30 mouse cellular contexts compared by ENCODE assay signal in genomic region chr19:44264226-44264625, GRCm38 (mm10). TPM values are rescaled to one million over a fixed set of nuclear protein-coding genes. Genes with fewer than 3 reads are reported as not detected.
DNase-seq lines count a peak whose midpoint lies in the region; ATAC-seq and TF ChIP-seq lines count a peak whose summit lies in the region.
"Had no signal": no experiment of that assay in that cellular context is flagged by ENCODE, and none has a peak within 500 bp of the region (broad histone marks: within the 10 kb centered on the region; RNA-seq: fewer than 3 reads in every experiment).

No protein-coding gene starts in this region.

- no peak for DNase-seq in forebrain, embryonic 10.5 days (ENCODE audit: extremely low spot score, low spot score)
- no peak for DNase-seq in forebrain, postnatal 0 days
- DNase-seq in stomach, postnatal 0 days (ENCODE audit: low spot score), result no peak
- DNase-seq in splenic B cell, adult 2 months (ENCODE audit: low read depth, low spot score), result peak; percentile 68
- DNase-seq in layer of hippocampus, postnatal 25 days (ENCODE audit: extremely low spot score in 1 of 2, low spot score in 1 of 2), result no peak
- no peak for DNase-seq in thymus, postnatal 36 days
- DNase-seq: adrenal gland, adult 2 months; adrenal gland, postnatal 36 days; cerebellum, adult 8-10 months; cerebellum, postnatal 36 days; gastrocnemius, adult 2 months; gastrocnemius, postnatal 36 days; heart, adult 2 months; heart, postnatal 10 days; kidney, adult 2 months; lung, adult 2 months; lung, postnatal 10 days; retina, postnatal 1 day; thymus, postnatal 14 days had no signal

- ATAC-seq in forebrain, postnatal 0 days, result no peak
- ATAC-seq in stomach, embryonic 15.5 days (ENCODE audit: insufficient read depth, low FRiP score, low read depth), result no peak
- ATAC-seq in stomach, postnatal 0 days (ENCODE audit: low FRiP score, low TSS enrichment), result no peak
- ATAC-seq: activated CD4-positive, CD25-positive, alpha-beta regulatory T cell, adult 4 months; forebrain, embryonic 14.5 days; hindbrain, embryonic 16.5 days; intestine, embryonic 15.5 days had no signal

- H3K4me3 ChIP-seq in forebrain, embryonic 10.5 days, result no peak overlapping the region
- H3K4me3 ChIP-seq in forebrain, postnatal 0 days (ENCODE audit: low read depth, low read length), result no peak overlapping the region
- no peak overlapping the region for H3K4me3 ChIP-seq in stomach, embryonic 15.5 days (replicated peaks)
- no peak overlapping the region for H3K4me3 ChIP-seq in stomach, postnatal 0 days (ENCODE audit: low read depth, low read length)
- no peak overlapping the region for H3K4me3 ChIP-seq in macrophage (ENCODE audit: inconsistent target)
- H3K4me3 ChIP-seq: gastrocnemius, adult 2 months; heart, adult 2 months; heart, embryonic 13.5 days; intestine, embryonic 15.5 days; limb, embryonic 12.5 days; midbrain, embryonic 12.5 days; neural tube, embryonic 15.5 days had no signal

- no peaks in the 10 kb centered on the region for H3K36me3 ChIP-seq in forebrain, embryonic 10.5 days (replicated peaks)
- H3K36me3 ChIP-seq in forebrain, postnatal 0 days (ENCODE audit: insufficient read depth), result no peaks in the 10 kb centered on the region
- H3K36me3 ChIP-seq in stomach, embryonic 15.5 days, result no peaks in the 10 kb centered on the region
- H3K36me3 ChIP-seq in stomach, postnatal 0 days (ENCODE audit: control insufficient read depth, insufficient read depth, low read length), result no peaks in the 10 kb centered on the region
- no peaks in the 10 kb centered on the region for H3K36me3 ChIP-seq in macrophage (ENCODE audit: inconsistent target)
- no peaks in the 10 kb centered on the region for H3K36me3 ChIP-seq in splenic B cell, adult 2 months (ENCODE audit: control insufficient read depth, insufficient read depth, low read length, poor library complexity, severe bottlenecking)
- H3K36me3 ChIP-seq: heart, embryonic 13.5 days; intestine, embryonic 15.5 days; limb, embryonic 12.5 days; midbrain, embryonic 12.5 days; neural tube, embryonic 15.5 days had no signal

- 0 out of 2 replicates have a peak overlapping the region, but pooled peaks have one; percentile 97 for H3K27ac ChIP-seq in forebrain, embryonic 10.5 days
- no peak overlapping the region for H3K27ac ChIP-seq in forebrain, postnatal 0 days (ENCODE audit: low read depth, low read length)
- H3K27ac ChIP-seq in stomach, embryonic 15.5 days, result 0 out of 2 replicates have a peak overlapping the region, but pooled peaks have one; percentile 9
- H3K27ac ChIP-seq in stomach, postnatal 0 days (replicated peaks), result no peak overlapping the region
- peak overlapping the region; percentile 82 for H3K27ac ChIP-seq in macrophage
- H3K27ac ChIP-seq: heart, adult 2 months; heart, embryonic 13.5 days; intestine, embryonic 15.5 days; kidney, postnatal 0 days; midbrain, embryonic 12.5 days; neural tube, embryonic 15.5 days had no signal

- 82% methylated on average over 9 of the region's 9 CpGs for WGBS in forebrain, embryonic 10.5 days
- WGBS in forebrain, postnatal 0 days, result 76% methylated on average over 9 of the region's 9 CpGs
- WGBS in stomach, embryonic 15.5 days, result 68% methylated on average over 9 of the region's 9 CpGs
- 65% methylated on average over 9 of the region's 9 CpGs for WGBS in stomach, postnatal 0 days
- WGBS in macrophage (ENCODE audit: missing documents), result 17% methylated on average over 9 of the region's 9 CpGs

- no peak overlapping the region for H3K4me2 ChIP-seq in forebrain, postnatal 0 days (ENCODE audit: low read depth)
- no peak overlapping the region for H3K4me2 ChIP-seq in stomach, embryonic 15.5 days
- H3K4me2 ChIP-seq in stomach, postnatal 0 days (replicated peaks; ENCODE audit: low read depth), result no peak overlapping the region
- H3K4me2 ChIP-seq: heart, embryonic 13.5 days; intestine, embryonic 15.5 days; limb, embryonic 12.5 days; midbrain, embryonic 12.5 days; neural tube, embryonic 15.5 days had no signal

- H3K27me3 ChIP-seq in forebrain, embryonic 10.5 days (ENCODE audit: poor library complexity, severe bottlenecking), result no peaks in the 10 kb centered on the region
- no peaks in the 10 kb centered on the region for H3K27me3 ChIP-seq in forebrain, postnatal 0 days (ENCODE audit: insufficient read depth, low read length)
- H3K27me3 ChIP-seq in stomach, embryonic 15.5 days (replicated peaks), result no peaks in the 10 kb centered on the region
- no peaks in the 10 kb centered on the region for H3K27me3 ChIP-seq in stomach, postnatal 0 days (ENCODE audit: control insufficient read depth, insufficient read depth, low read length)
- H3K27me3 ChIP-seq in splenic B cell, adult 2 months (ENCODE audit: control insufficient read depth, insufficient read depth, low read length, poor library complexity, severe bottlenecking), result no peaks in the 10 kb centered on the region
- H3K27me3 ChIP-seq: heart, embryonic 13.5 days; intestine, embryonic 15.5 days; limb, embryonic 12.5 days; neural tube, embryonic 15.5 days had no signal

- H3K9ac ChIP-seq in forebrain, postnatal 0 days, result no peak overlapping the region
- no peak overlapping the region for H3K9ac ChIP-seq in stomach, embryonic 15.5 days
- no peak overlapping the region for H3K9ac ChIP-seq in stomach, postnatal 0 days (ENCODE audit: low read length)
- H3K9ac ChIP-seq: heart, embryonic 13.5 days; intestine, embryonic 15.5 days; limb, embryonic 12.5 days; midbrain, embryonic 12.5 days; neural tube, embryonic 15.5 days had no signal

- TF ChIP-seq CTCF in forebrain, postnatal 0 days (IDR thresholded peaks at IDR 0.05; ENCODE audit: low read depth), result no peak
- no peak for TF ChIP-seq CTCF in stomach, postnatal 0 days (IDR thresholded peaks at IDR 0.05; ENCODE audit: low read depth)

- no peaks in the 10 kb centered on the region for H3K9me3 ChIP-seq in forebrain, embryonic 10.5 days
- no peaks in the 10 kb centered on the region for H3K9me3 ChIP-seq in forebrain, postnatal 0 days (ENCODE audit: low read length)
- H3K9me3 ChIP-seq in stomach, embryonic 15.5 days, result no peaks in the 10 kb centered on the region
- H3K9me3 ChIP-seq in stomach, postnatal 0 days (ENCODE audit: control insufficient read depth, low read length), result no peaks in the 10 kb centered on the region
- H3K9me3 ChIP-seq: heart, embryonic 13.5 days; intestine, embryonic 15.5 days; limb, embryonic 12.5 days; midbrain, embryonic 12.5 days; neural tube, embryonic 15.5 days had no signal

- peaks cover 40% of the 10 kb centered on the region for H3K4me1 ChIP-seq in forebrain, embryonic 10.5 days
- H3K4me1 ChIP-seq in forebrain, postnatal 0 days (ENCODE audit: insufficient read depth), result peaks cover 9% of the 10 kb centered on the region; the same call in 1 of the 2 replicates
- H3K4me1 ChIP-seq in stomach, embryonic 15.5 days, result peaks cover 8% of the 10 kb centered on the region
- H3K4me1 ChIP-seq in stomach, postnatal 0 days (replicated peaks; ENCODE audit: control insufficient read depth, insufficient read depth), result 0 out of 2 replicates have a peak, but pooled peaks cover 3% of the 10 kb centered on the region

- no peak for TF ChIP-seq EP300 in stomach, postnatal 0 days (optimal IDR thresholded peaks at IDR 0.05)

- no peaks in the 10 kb centered on the region for H3K79me2 ChIP-seq in macrophage (ENCODE audit: inconsistent target)

RNA-seq across cellular contexts. Expression of gene Scd2, which starts 29.2 kb away (rescaled TPM):
- polyA plus RNA-seq in forebrain, embryonic 10.5 days (2016; fragmentation: Nextera tagmentation; extraction: Ambion mirVana), result 369 and 403 TPM in 2 replicates
- total RNA-seq in forebrain, postnatal 0 days (2014; rRNA removed), result 540 and 696 TPM in 2 replicates
- 162 and 210 TPM in 2 replicates for polyA plus RNA-seq in forebrain, postnatal 0 days (2015; fragmentation: Nextera tagmentation; extraction: Ambion mirVana)
- 266 and 297 TPM in 2 replicates for polyA plus RNA-seq in stomach, embryonic 15.5 days (2015; fragmentation: Nextera tagmentation; extraction: Ambion mirVana)
- 29.5 and 34.0 TPM in 2 replicates for polyA plus RNA-seq in stomach, postnatal 0 days (2015; fragmentation: Nextera tagmentation; extraction: Ambion mirVana)
- 100 to 1,000 TPM in 2 of 26 experiments, 10 to 100 TPM in 14, 1 to 10 TPM in 10; 2.2 to 156 (median 19.0) TPM for total RNA-seq in macrophage (2018; cell fraction: chromatin; rRNA removed)
- 100 to 1,000 TPM; 105 to 368 (median 202) TPM for total RNA-seq in macrophage (2018; cell fraction: cytosol; rRNA removed)
- total RNA-seq in macrophage (2018; cell fraction: nucleus; rRNA removed), result 100 to 1,000 TPM in 21 of 26 experiments, 10 to 100 TPM in 5; 21.2 to 569 (median 200) TPM
- 51.1 to 117 TPM (median 106 TPM) in 3 replicates for polyA plus RNA-seq in macrophage (2018)
- 100 to 1,000 TPM; 642 to 712 TPM for total RNA-seq in layer of hippocampus, postnatal 25 days (2021)

Comparison
In these comparisons a context has a peak if more than half of its experiments do, and no peak if none do; other contexts are left out.
1. H3K27ac ChIP-seq: peak in forebrain, embryonic 10.5 days (single experiment), stomach, embryonic 15.5 days (single experiment) and macrophage (single experiment); none in forebrain, postnatal 0 days (single experiment) and stomach, postnatal 0 days (single experiment).